Mouse (Mus musculus): ENCODE data around the gene Slc24a4. TPM values are rescaled to one million over a fixed set of nuclear protein-coding genes. Genes with fewer than 3 reads are reported as not detected.
A peak's percentile ranks its signal among the peaks of the same experiment; 100 is the strongest.

Slc24a4 gene
- polyA plus RNA-seq, 1 experiment from 2014 or later, result 1.1 TPM

DNA sequence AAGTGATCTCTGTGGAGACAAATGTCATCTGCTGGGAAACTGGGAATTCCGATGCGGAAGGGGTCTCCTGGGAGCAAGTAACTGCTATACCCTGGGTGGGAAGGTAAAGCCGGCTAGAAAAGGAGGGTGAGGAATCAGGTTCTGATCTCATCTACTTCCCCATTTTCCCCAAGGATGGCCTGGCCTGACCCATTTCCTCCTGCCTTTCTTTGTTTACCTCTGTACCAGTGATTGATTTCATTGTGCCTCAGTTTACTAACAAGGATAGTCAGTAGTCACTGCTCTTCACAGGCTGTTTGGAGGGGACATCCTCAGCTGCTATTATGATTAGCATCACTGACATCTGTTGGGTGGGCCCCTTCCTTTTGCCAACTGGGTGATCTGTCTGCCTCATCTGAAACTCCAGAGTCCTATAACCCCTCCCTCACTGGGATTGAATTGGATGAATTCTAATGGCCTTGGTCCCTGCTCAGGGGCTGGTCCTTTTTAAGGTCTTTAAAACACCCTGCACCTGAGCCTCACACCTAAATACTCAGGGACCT, 156.2 kb downstream of the Slc24a4 start:
- DNase-seq (ENCODE audit: low spot score), result no peak

DNA sequence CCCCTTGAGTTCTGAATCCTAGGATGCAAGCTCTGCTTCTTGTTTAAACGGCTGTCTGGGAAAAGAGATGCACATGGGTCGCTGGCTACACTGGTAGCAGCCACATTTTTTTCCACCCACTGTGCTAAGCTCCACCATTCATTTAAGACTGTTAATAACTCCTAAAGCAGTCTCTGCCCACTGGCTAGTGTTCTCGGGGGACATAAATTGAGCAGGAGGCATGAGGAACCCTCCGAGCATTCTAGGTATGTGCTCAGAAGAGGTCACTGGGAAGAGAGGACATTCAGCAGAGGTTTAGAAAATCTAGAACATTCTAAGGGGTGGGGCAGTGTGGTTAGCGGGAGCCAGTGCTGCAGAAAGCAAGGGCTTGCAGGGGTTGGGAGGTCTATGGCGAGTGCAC, 156.8 kb downstream of the Slc24a4 start:
- no peak for DNase-seq (ENCODE audit: low spot score)

DNA sequence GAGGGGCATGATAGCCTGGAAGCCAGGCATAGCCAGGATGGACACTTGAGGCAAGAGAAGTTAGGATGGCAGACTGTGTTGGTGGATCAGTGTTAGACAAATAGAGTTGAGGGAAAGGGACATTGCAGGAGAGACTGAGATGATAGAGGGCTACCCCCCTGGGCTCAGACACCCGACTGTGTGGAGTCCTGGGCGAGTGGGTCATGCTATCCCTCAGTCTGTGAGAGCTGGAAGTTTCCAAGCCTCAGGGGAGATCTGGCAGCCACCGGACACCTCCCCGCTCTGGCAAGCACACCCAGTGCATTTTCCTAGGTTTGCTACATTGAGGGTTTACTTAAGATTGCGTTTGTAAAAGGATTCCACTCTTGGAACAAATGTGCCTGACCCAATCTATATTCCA, 157.2 kb downstream of the Slc24a4 start:
- no peak for DNase-seq (ENCODE audit: low spot score)

DNA sequence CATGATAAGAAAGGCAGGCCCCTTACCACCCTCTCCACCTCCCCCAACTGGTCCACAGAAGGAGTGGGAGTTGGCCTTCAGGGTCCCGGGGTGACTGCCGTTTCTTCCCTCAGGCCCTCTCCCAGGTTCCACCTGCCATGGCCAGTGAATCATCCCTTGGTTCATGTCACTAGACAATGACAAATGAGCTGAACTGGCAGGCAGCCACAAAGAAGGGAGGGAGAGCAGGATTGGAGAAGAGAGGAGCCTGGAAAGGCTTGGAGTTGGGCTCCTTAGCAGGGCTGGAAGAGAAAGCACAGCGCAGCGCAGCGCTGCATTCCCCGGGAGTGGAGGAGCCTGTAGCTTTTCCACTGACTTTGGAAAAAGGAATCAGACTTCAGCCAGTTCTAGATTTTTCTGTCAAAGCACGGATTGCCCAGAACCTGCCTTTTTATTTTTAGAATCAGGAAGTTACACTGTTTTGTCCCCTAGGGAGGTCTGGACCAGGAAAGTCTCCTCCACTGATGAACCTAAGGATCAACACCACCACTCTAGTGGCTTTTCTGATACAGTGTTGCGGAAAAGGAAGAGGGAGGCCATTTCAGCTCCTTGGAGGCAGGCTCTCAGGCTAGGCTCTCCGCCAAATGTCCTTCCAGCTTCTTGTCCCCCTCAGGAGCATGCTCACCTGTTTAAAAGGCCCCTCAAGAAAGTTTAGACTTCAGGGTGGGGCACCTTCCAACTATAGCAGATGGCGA, 158.3 kb downstream of the Slc24a4 start:
- no peak for DNase-seq (ENCODE audit: low spot score)

- no peak for DNase-seq (ENCODE audit: low spot score)
Measured at GRCm38 (mm10) chr12:102287904-102288602, 159.5 kb downstream of the Slc24a4 start.

DNA sequence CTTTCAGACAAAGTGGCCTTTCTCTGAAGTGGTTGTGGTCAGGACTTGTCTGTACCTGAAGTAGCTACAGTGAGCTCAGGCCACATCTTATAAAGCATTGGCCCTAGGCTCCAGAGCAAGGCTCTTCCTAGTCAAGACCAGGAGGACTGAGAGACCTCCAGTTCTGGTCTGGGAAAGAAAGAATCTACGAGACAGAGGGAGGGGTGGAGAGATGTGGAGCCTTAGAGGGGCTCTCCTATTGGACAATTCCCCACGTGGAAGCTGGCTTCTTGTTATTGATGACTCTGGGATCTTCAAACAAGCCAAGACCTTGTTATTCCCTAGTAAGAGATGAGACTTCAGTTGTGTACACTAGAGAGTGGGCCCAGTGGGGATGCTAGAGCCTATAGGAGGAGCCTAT, 160.3 kb downstream of the Slc24a4 start:
- DNase-seq (ENCODE audit: low spot score), result no peak

DNA sequence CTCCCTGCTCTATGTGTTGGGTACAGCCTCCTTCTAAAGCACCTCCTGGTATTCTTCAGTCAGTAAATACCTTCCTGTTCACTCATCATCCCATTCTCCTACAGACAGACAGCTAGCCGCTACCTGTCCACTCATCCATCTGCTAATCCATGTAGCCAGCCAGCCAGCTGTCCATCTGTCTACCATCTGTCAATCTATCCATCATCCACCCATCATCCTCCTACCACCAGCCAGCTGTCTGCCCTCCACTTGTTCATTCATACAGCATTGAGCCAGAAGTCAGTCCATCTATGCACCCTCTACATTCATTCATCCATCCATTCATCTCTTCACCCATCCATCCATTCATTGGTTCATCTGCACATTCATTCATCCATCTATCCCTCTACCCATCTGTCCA, 161.0 kb downstream of the Slc24a4 start:
- DNase-seq (ENCODE audit: low spot score), result no peak

DNA sequence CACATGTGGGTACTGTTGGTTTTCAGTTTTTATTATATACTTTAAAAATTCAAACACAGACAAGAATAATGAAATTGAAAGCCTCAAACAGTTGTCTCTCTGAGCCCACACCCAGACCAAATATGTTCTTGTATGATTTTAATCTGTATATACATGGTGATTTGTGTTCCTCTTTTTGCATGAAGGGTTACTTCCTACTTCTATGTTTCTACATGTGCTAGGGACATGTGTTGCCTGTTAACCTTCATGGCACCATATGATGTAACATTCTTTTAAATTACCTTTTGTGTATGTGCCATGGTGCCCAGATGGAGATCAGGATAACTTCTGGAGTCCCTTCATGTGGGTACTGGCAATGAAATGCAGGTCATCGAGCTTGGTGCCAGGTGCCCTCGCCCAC, 162.1 kb downstream of the Slc24a4 start:
- no peak for DNase-seq (ENCODE audit: low spot score)

DNA sequence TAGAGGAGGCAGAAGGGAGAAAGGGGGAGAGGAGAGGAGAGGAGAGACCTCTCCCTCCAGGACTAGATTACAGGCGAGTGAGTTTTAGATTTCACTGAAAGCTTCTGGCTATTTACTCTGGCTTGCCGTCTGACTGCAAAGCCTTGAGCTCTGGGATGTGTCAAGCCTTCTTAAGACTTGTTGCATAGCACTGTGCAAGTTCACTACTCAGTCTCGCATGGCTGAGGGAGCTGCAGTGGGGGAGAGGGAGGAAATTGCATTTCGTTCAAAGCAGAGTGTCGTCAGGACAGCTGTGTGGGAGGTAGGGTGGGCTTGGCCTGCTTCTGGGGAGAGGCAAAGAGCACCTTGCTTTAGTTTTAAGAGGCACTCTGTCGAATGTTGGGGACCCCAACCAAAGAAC, 163.2 kb downstream of the Slc24a4 start:
- peak; percentile 68 for DNase-seq (ENCODE audit: low spot score)

GRCm38 (mm10) chr12:102292501-102293215, 164.1 kb downstream of the Slc24a4 start:
- peak; percentile 26 for DNase-seq (ENCODE audit: low spot score)

GRCm38 (mm10) chr12:102294634-102295033, 166.1 kb downstream of the Slc24a4 start:
- no peak for DNase-seq (ENCODE audit: low spot score)

DNA sequence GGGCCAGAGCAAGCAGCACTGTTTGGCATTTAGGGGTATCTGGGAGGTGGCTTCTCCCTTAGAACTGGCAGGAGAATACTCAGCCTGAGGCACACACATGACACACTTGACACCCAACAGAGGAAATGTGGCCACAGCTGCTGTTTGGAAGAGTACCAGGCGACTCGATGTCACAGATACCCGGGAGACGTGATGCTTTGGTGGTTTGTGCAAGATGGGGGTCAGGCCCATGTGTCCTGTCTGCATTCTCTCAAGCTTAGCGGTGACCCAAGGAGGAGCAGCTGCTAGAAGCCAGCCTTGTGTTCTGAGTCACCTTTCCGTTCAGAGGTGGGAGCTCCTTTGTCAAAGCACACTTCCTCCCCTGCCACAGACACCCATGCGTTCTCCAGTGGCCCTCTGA, 166.7 kb downstream of the Slc24a4 start:
- DNase-seq (ENCODE audit: low spot score), result peak; percentile 57

DNA sequence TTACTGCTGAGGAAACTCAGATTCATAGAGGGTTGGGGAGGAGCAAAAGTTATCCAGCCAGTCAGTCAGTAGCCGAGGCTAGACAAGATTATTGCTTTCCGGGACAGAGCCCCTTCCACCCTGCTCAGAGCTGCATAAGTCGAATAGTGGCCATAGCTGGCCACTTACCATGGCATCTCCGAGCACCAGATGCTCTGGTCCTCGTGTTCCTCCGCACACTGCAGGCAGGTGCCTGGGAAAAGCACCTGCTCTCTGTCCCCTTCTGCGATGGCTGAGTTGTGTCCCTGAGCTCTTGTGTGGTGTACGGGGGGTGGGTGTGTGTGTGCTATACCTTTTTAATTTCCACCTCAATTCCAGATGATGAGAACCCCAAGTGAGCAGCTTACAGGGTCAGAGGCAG, 167.1 kb downstream of the Slc24a4 start:
- DNase-seq (ENCODE audit: low spot score), result no peak

- no peak for DNase-seq (ENCODE audit: low spot score)
Measured at GRCm38 (mm10) chr12:102296361-102296760, 167.8 kb downstream of the Slc24a4 start.

DNA sequence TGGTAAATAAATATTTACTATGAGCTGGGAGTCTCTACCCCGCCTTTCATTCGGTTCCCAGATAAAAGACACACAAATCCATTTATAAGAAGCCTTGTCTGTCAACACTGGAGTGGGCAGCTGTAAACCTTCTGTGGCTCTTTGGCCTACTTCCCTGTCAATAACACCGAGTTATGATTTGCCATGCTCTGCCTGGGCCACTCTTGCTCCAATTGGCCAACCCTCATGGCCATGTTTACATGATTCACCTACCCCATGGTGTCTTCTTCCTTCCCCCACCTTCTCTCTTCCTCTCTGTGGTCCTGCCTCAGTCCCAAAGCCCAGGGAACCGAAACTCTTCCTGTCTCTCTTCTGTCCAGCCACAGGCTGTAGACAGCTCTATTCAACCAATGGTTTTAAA, 168.4 kb downstream of the Slc24a4 start:
- DNase-seq (ENCODE audit: low spot score), result no peak

- DNase-seq (ENCODE audit: low spot score), result no peak
Measured at GRCm38 (mm10) chr12:102299209-102299608, 170.7 kb downstream of the Slc24a4 start.

DNA sequence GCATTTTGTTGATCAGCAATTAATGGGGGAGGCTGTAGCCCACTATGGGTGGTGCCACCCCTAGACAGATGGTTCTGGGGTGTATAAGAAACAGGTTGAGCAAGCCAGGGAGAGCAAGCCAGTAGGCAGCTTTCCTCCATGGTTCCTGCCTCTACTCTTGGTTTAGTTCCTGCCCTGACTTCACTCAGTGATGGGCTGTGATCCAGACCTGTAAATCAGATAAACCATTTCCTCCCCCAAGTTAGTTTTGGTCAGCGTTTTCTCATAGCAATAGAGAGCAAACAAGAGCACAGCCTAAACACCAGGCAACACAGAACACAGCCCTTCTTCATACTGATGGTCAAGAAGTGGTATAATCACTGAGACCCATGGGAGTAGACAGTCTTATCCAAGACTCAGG, 173.1 kb downstream of the Slc24a4 start:
- no peak for DNase-seq (ENCODE audit: low spot score)

DNA sequence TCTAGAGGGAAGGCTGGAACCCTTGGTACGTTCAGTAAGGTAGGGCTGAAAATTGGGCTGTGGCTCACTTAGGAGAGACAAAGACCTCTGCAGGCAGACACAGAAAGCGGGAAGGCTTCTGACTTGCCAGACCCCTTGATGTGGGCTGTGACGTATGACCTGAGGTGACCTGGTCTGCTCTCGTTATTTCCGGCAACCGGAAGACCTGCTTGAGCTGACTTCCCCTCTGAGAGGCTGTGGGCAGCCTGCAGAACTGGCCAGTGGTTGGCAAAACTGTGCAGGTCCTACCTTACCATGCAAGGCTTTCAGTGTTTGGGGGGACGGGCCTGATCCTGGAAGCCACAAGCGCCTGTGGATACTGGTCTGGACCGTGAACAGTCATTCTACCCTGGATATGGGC, 173.8 kb downstream of the Slc24a4 start:
- DNase-seq (ENCODE audit: low spot score), result peak; percentile 24

- no peak for DNase-seq (ENCODE audit: low spot score)
Measured at GRCm38 (mm10) chr12:102302831-102303351, 174.4 kb downstream of the Slc24a4 start.

DNA sequence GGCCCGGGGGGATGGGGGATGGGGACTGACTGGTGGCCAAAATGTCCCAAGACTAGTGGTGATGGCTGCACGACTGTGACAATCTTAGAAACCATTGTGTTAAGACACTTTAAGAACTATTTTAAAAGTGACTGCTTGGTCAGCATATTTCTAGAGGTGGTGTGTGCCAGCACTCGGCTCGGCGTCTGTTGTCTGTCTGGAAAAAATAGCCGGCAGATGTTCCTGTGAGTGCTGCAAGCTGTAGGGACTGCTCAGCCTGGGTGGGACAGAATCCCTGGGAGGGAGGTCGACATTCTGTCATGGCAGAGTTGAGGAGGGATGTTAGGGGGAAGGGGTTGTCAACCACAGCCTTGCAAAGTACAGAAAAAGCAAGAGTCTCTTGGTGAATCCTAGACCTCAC, 175.3 kb downstream of the Slc24a4 start:
- no peak for DNase-seq (ENCODE audit: low spot score)

DNA sequence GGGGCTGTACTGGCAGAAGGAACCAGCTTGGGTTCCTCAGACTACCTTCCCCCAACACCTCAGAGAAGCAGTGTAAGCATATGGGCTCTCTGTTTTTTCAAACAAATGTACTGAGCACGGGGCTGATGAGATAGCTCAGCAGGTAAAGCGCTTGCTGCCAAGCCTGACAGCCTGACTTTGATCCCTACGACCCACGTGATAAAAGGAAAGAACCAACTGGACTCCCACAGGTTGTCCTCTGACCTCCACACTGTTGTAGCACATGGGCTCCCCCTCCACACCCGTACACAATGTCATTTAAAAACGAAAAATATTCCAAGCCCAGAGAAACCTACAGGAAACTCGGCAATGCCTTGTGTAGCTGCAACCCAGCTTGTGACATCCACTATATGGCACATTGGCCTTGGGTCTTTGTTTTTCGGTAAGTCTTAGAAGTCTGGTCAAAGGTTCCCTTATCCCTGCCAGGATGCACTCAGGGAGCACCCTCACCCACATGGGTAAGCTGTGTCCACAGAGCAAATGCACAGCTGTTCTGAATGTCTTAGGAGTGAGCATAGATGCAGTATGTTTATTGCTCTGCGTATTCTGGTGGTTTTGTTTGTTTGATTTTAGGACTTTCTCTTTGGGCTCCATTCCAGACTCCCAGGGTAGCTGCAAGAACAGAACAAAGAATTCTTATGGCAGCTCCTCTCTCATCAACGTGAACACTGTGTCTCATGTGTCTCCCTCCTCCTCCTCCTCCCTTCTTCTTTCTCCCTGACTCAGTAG, 176.7 kb downstream of the Slc24a4 start:
- DNase-seq (ENCODE audit: low spot score), result no peak

Data from thymus, postnatal 0 days (tissue).